Mouse (Mus musculus): ENCODE results near the gene Lmbrd2. TPM values are rescaled to one million over a fixed set of nuclear protein-coding genes. Genes with fewer than 3 reads are reported as not detected.

The Lmbrd2 gene
- total RNA-seq, 1 experiment = 24.1 TPM

DNA sequence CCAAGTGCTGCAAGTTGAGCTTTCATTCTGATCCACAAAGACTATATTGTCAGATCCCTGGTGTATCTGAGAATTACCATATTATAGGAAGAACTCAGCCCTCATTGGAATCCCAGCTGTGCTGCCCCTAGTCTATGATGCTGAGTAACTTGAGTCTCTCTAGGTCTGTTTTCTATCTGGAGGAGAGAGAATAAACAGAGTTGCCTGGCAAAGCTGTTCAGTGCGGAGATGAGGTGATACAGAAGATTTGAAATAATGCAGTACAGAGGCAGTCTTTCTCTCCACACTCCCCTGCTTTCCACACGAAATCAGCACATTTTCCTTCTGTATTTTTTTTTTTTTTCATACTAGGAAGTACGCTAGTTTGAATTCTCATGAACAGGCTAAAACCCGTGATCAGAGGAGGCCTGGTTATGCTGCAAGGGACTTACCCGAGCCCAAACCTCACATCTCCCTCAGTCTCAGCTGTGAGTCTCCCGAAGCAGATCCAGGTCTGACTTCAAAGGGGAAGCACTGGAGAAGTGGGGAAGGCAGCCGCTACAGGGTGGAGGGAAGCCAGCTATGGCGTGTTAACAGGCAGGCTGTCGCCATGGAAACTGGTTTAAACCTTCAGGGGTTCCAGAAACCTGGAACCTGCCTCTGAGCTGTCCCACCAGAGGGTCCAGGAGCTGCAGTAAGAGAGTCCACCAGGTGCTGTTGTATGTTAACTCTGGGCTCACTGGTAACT, 9.4 kb upstream of the Lmbrd2 start:
- peaks cover 29% of the 10 kb centered on the region for H3K36me3 ChIP-seq (ENCODE audit: control insufficient read depth, insufficient read depth, low read length, poor library complexity, severe bottlenecking)
- H3K9me3 ChIP-seq (ENCODE audit: control insufficient read depth, insufficient read depth, low read depth, low read length) = no peaks in the 10 kb centered on the region
- no peak overlapping the region for H3K27ac ChIP-seq (ENCODE audit: insufficient read depth, low read depth, low read length, poor library complexity, severe bottlenecking)
- no peak overlapping the region for H3K9ac ChIP-seq (ENCODE audit: insufficient read depth, low read depth, low read length, poor library complexity, severe bottlenecking)
- H3K4me3 ChIP-seq (ENCODE audit: insufficient read depth in 1 of 2, low read depth in 1 of 2, low read length in 2 of 2, poor library complexity in 1 of 2, severe bottlenecking in 1 of 2) = no peak overlapping the region
- no peak for DNase-seq (ENCODE audit: low read depth, low spot score)
- in situ Hi-C loops (cut with MboI; ENCODE audit: low sequenced_read_pairs in 2 of 2, unreplicated experiment in 2 of 2) = no loop called here
- H3K4me1 ChIP-seq (ENCODE audit: control insufficient read depth in 2 of 2, insufficient read depth in 2 of 2, low read length in 2 of 2, poor library complexity in 1 of 2) = peaks cover 0 to 4% of the 10 kb centered on the region in 2 experiments; a peak in 3 of 4 replicates
- no peak for TF ChIP-seq ZC3H11A (IDR thresholded peaks at IDR 0.05; ENCODE audit: borderline replicate concordance, low read depth, low read length)

DNA sequence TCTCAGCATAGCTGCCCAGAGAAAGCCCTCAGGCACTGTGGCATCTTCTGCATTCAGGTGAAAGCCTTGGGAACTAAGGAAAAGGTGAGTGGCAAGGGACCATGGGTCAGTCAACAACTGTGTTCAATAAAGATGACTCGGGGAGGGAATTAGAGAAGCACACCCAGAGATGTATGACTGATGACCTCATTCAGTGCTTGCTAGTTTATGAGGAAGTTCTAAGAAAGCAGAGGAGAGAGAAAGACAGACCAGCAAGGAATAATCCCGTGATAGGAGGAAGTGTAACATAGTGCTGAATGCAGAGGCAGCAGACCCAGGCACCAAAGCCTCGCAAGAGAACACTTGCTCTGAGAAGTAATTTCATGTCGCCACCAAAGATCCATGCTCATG, 8.9 kb upstream of the Lmbrd2 start:
- peaks cover 30% of the 10 kb centered on the region for H3K36me3 ChIP-seq (ENCODE audit: control insufficient read depth, insufficient read depth, low read length, poor library complexity, severe bottlenecking)
- no peaks in the 10 kb centered on the region for H3K9me3 ChIP-seq (ENCODE audit: control insufficient read depth, insufficient read depth, low read depth, low read length)
- no peak for DNase-seq (ENCODE audit: low read depth, low spot score)
- peaks cover 0 to 6% of the 10 kb centered on the region in 2 experiments; a peak in 3 of 4 replicates for H3K4me1 ChIP-seq (ENCODE audit: control insufficient read depth in 2 of 2, insufficient read depth in 2 of 2, low read length in 2 of 2, poor library complexity in 1 of 2)
- TF ChIP-seq HCFC1 (IDR thresholded peaks at IDR 0.05; ENCODE audit: borderline replicate concordance, insufficient read depth, low read length) = no peak
- no peak for TF ChIP-seq CHD2 (IDR thresholded peaks at IDR 0.05; ENCODE audit: low read depth, low read length)
- no peak for TF ChIP-seq ZC3H11A (IDR thresholded peaks at IDR 0.05; ENCODE audit: borderline replicate concordance, low read depth, low read length)
- no peak for TF ChIP-seq MAFK (IDR thresholded peaks at IDR 0.05; ENCODE audit: insufficient read depth, low read depth, low read length)
- TF ChIP-seq ZNF384 (IDR thresholded peaks at IDR 0.05; ENCODE audit: low read depth, low read length) = no peak
- H3K4me3 ChIP-seq (ENCODE audit: insufficient read depth in 1 of 2, low read depth in 1 of 2, low read length in 2 of 2, poor library complexity in 1 of 2, severe bottlenecking in 1 of 2) = no peak overlapping the region
- H3K9ac ChIP-seq (ENCODE audit: insufficient read depth, low read depth, low read length, poor library complexity, severe bottlenecking) = no peak overlapping the region
- in situ Hi-C loops (cut with MboI; ENCODE audit: low sequenced_read_pairs in 2 of 2, unreplicated experiment in 2 of 2) = no loop called here
- H3K27ac ChIP-seq (ENCODE audit: insufficient read depth, low read depth, low read length, poor library complexity, severe bottlenecking) = no peak overlapping the region

DNA sequence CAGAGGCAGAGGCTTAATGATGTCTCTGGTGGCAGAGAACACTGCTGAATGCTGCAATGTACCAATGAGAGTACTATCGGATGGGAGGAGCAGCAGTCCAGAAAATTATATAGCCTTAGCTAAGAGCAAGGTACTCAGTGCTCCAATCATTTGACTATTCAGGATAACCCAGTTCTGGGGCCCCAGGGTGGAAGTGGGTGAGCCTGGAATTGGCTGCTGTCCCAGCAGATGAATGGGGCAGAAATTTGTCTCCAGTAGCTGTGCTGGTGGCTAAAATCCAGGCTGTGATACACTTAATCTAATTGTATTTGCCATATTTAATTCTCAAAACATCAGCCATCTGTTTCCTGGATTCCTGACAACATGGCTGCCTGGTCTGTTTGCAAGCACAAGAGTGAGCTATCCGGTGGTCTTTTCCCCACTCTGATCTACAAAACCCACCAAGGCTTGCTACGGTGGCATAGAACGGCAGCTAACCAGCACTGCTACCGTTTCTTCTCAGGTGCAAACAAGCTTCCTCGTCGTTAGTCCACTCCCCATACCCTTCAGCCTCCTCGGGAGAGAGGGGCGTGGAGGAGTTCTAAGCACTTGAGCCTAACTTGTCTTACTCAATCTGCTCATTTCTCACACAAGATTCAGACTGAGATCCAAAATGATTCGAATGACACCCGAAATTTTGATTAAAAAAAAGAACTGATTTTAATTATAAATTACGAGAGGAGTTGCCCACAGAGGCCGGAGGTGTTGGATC, 7.5 kb upstream of the Lmbrd2 start:
- no peak for DNase-seq (ENCODE audit: low read depth, low spot score)
- Histone ChIP-seq H3K27ac (ENCODE audit: insufficient read depth, low read depth, low read length, poor library complexity, severe bottlenecking) (no peak overlapping the region), H3K4me3 (ENCODE audit: insufficient read depth in 1 of 2, low read depth in 1 of 2, low read length in 2 of 2, poor library complexity in 1 of 2, severe bottlenecking in 1 of 2) (no peak overlapping the region), H3K9me3 (ENCODE audit: control insufficient read depth, insufficient read depth, low read depth, low read length) (no peaks in the 10 kb centered on the region), H3K36me3 (ENCODE audit: control insufficient read depth, insufficient read depth, low read length, poor library complexity, severe bottlenecking) (peaks cover 27% of the 10 kb centered on the region), H3K4me1 (ENCODE audit: control insufficient read depth in 2 of 2, insufficient read depth in 2 of 2, low read length in 2 of 2, poor library complexity in 1 of 2) (peaks cover 0 to 6% of the 10 kb centered on the region in 2 experiments; a peak in 3 of 4 replicates), H3K9ac (ENCODE audit: insufficient read depth, low read depth, low read length, poor library complexity, severe bottlenecking) (no peak overlapping the region)
- no peak for TF ChIP-seq MAFK (IDR thresholded peaks at IDR 0.05; ENCODE audit: insufficient read depth, low read depth, low read length)
- TF ChIP-seq ZNF384 (IDR thresholded peaks at IDR 0.05; ENCODE audit: low read depth, low read length) = no peak
- no peak for TF ChIP-seq CHD2 (IDR thresholded peaks at IDR 0.05; ENCODE audit: low read depth, low read length)
- TF ChIP-seq ZC3H11A (IDR thresholded peaks at IDR 0.05; ENCODE audit: borderline replicate concordance, low read depth, low read length) = no peak
- TF ChIP-seq HCFC1 (IDR thresholded peaks at IDR 0.05; ENCODE audit: borderline replicate concordance, insufficient read depth, low read length) = no peak
- in situ Hi-C loops (cut with MboI; ENCODE audit: low sequenced_read_pairs in 2 of 2, unreplicated experiment in 2 of 2) = no loop called here

DNA sequence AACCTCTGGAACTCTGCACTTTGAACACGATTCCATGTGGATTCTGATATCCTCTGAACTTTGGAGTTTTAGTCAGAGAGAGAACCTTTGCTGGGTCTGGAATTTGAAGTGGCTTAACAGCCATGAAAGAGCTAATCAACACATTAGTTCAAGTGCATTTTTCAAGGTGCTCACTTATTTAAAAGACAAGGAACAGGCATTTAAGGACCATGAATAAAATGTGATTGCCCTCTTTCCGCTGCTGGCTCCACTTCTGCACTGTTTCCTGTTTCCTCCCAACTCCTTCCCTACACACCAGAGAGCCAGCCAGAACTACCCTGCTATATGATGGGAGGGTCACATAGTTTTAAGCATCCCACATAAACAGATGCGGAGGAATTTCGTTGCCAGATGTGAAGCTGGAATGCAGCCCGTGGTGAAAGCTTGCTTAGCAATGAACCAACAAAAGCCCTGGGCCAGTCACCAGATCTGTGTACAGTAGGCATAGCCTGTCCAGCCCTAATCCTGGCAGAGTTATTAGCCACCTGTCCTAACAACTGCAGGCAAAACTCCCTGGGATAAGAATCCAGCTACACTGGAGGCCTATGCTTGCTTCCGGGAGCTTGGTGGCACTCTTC, 5.4 kb upstream of the Lmbrd2 start:
- TF ChIP-seq HCFC1 (IDR thresholded peaks at IDR 0.05; ENCODE audit: borderline replicate concordance, insufficient read depth, low read length) = no peak
- no peak for TF ChIP-seq CHD2 (IDR thresholded peaks at IDR 0.05; ENCODE audit: low read depth, low read length)
- Histone ChIP-seq H3K27ac (ENCODE audit: insufficient read depth, low read depth, low read length, poor library complexity, severe bottlenecking) (peak overlapping the region; percentile 28), H3K9me3 (ENCODE audit: control insufficient read depth, insufficient read depth, low read depth, low read length) (no peaks in the 10 kb centered on the region), H3K4me3 (ENCODE audit: insufficient read depth in 1 of 2, low read depth in 1 of 2, low read length in 2 of 2, poor library complexity in 1 of 2, severe bottlenecking in 1 of 2) (no peak overlapping the region), H3K4me1 (ENCODE audit: control insufficient read depth in 2 of 2, insufficient read depth in 2 of 2, low read length in 2 of 2, poor library complexity in 1 of 2) (peaks cover 0 to 9% of the 10 kb centered on the region in 2 experiments; a peak in 3 of 4 replicates), H3K36me3 (ENCODE audit: control insufficient read depth, insufficient read depth, low read length, poor library complexity, severe bottlenecking) (peaks cover 18% of the 10 kb centered on the region), H3K9ac (ENCODE audit: insufficient read depth, low read depth, low read length, poor library complexity, severe bottlenecking) (no peak overlapping the region)
- DNase-seq (ENCODE audit: low read depth, low spot score) = peak; percentile 56
- in situ Hi-C loops (cut with MboI; ENCODE audit: low sequenced_read_pairs in 2 of 2, unreplicated experiment in 2 of 2) = no loop called here

Measured in ES-E14 (cell line).